Mouse (Mus musculus) G1E (cell line): ENCODE measurements around the gene Grin2b.

ENCODE experiments used
- CTCF ChIP-seq: IDR thresholded peaks from 2 replicates; pipeline ENCODE4 v1.5.1; 2012; ENCODE audit warnings: low read depth, low read length, inconsistent platforms, mixed read lengths
- GATA1 ChIP-seq: IDR thresholded peaks from 2 replicates; pipeline ENCODE4 v1.6.1; 2012; ENCODE audit warnings: borderline replicate concordance, low read length, inconsistent platforms, mixed read lengths

GRCm38 (mm10) chr6:135843755-135844154 is 329.6 kb downstream of the Grin2b start:
- TF ChIP-seq GATA1 (no peak), CTCF (no peak)
